Mouse (Mus musculus): Measurements from ENCODE around the gene Myrfl. TPM values are rescaled to one million over a fixed set of nuclear protein-coding genes. Genes with fewer than 3 reads are reported as not detected.

The Myrfl gene
- polyA plus RNA-seq, 1 experiment, result not detected

DNA sequence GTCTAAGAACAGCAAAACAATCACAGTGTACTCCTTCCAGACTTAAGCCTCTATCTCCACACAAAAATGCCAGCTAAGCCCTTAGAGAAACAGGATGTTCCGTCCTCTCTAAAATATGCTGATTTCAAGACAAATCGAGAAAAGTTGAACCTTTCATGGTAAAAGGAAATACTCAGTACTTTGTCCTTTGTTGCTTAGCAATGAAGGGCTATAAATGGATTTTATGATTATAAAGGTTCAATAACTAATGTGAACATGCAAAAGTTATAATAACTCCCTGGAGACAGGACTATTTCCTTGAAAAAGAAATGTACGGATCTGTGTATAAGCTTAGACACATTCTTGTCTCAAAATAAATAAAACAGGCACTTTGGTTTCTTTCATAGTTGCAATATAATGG lies 12.2 kb downstream of the Myrfl start:
- Histone ChIP-seq H3K4me3 (ENCODE audit: insufficient read depth, low read length) (no peak overlapping the region), H3K27ac (ENCODE audit: insufficient read depth, low read depth, low read length) (no peak overlapping the region), H3K4me1 (ENCODE audit: control insufficient read depth, insufficient read depth, low read length) (no peaks in the 10 kb centered on the region)
- TF ChIP-seq CTCF (IDR thresholded peaks at IDR 0.05; ENCODE audit: low read depth, low read length) (no peak), POLR2A (IDR thresholded peaks at IDR 0.05; ENCODE audit: borderline replicate concordance, low read depth, low read length) (no peak)

DNA sequence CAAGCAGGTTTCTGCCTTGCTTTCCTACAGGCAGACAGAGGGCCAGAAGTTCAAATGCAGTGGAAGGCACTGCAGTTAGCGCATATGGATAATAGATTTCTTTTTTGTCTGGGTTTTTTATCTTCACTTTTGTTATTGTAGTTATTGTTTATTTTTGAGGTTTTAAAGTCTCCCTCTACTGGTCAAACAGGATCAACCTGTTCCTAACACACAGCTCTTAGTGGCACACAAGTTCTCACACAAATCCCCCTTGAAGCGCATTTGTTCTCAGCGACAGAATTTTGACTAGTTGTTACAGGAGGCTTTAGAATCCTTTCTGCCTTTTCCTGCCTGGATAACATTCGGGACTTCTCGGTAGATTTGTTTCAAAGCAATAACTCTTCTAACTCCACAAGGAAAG lies 13.2 kb downstream of the Myrfl start:
- Histone ChIP-seq H3K4me1 (ENCODE audit: control insufficient read depth, insufficient read depth, low read length) (no peaks in the 10 kb centered on the region), H3K27ac (ENCODE audit: insufficient read depth, low read depth, low read length) (no peak overlapping the region), H3K4me3 (ENCODE audit: insufficient read depth, low read length) (no peak overlapping the region)
- TF ChIP-seq CTCF (IDR thresholded peaks at IDR 0.05; ENCODE audit: low read depth, low read length) (no peak), POLR2A (IDR thresholded peaks at IDR 0.05; ENCODE audit: borderline replicate concordance, low read depth, low read length) (no peak)

DNA sequence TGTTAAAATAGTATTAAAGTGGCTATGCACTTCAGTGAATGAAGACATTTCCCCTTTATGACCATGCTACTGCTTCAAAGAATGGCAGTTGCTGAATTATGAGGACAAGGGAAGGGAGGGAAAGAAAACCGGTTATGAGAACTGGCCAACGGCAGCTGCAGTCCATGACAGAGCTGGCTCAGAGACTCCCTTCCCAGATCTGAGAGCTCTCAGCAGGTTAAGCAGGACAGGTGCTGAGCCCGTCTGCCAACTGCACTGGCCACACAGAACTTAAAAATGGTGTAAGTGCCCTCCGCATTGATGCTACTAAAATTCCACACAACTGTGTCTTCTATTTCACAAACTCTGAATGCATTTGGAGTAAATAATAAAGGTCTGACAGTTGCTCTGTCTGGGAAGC lies 19.3 kb downstream of the Myrfl start:
- no peaks in the 10 kb centered on the region for H3K4me1 ChIP-seq (ENCODE audit: control insufficient read depth, insufficient read depth, low read length)
- TF ChIP-seq CTCF (IDR thresholded peaks at IDR 0.05; ENCODE audit: low read depth, low read length) (no peak), POLR2A (IDR thresholded peaks at IDR 0.05; ENCODE audit: borderline replicate concordance, low read depth, low read length) (no peak)
- H3K4me3 ChIP-seq (ENCODE audit: insufficient read depth, low read length), result no peak overlapping the region
- no peak overlapping the region for H3K27ac ChIP-seq (ENCODE audit: insufficient read depth, low read depth, low read length)

DNA sequence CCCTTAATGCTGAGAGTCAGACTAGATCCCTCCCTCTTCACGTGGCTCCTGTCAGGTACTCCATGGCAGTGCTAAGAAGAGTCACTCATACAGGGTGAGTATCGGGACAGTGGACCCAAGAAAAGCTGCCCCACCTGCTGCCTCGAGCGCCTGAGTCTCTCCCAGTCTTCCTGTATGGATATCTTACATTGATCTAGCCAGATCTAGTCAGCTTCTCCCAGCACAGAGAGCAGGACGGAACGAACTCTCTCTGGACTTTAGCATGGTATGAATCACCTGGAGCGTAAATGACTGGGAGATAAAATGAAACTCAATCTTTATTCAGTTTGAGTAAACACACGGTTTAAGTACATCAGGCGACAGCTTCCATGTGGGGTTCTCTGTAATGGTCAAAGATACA lies 22.2 kb downstream of the Myrfl start:
- Histone ChIP-seq H3K27ac (ENCODE audit: insufficient read depth, low read depth, low read length) (no peak overlapping the region), H3K4me3 (ENCODE audit: insufficient read depth, low read length) (no peak overlapping the region), H3K4me1 (ENCODE audit: control insufficient read depth, insufficient read depth, low read length) (no peaks in the 10 kb centered on the region)
- TF ChIP-seq POLR2A (IDR thresholded peaks at IDR 0.05; ENCODE audit: borderline replicate concordance, low read depth, low read length), result no peak
- TF ChIP-seq CTCF (IDR thresholded peaks at IDR 0.05; ENCODE audit: low read depth, low read length), result no peak

DNA sequence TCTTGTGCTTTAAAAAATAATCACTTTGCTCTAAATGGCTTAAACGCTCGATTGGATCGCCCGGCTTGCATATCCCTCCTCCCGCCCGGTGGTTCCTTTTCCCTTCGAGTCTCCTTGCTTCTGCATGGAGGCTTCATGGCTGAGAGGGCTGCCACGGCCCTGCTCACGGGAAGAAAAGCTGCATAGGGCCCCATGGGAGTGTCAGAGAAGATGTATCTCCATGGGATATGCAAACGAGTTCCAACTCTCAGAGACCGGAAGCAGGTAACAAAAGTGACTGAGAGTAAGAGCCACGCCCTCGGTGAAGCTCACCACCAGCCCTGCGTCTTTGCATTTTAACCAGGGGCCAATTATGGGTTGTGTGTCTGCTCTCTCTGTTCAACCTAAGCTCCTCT lies 24.7 kb downstream of the Myrfl start:
- Histone ChIP-seq H3K27ac (ENCODE audit: insufficient read depth, low read depth, low read length) (no peak overlapping the region), H3K4me3 (ENCODE audit: insufficient read depth, low read length) (no peak overlapping the region), H3K4me1 (ENCODE audit: control insufficient read depth, insufficient read depth, low read length) (no peaks in the 10 kb centered on the region)
- no peak for TF ChIP-seq CTCF (IDR thresholded peaks at IDR 0.05; ENCODE audit: low read depth, low read length)
- no peak for TF ChIP-seq POLR2A (IDR thresholded peaks at IDR 0.05; ENCODE audit: borderline replicate concordance, low read depth, low read length)

DNA sequence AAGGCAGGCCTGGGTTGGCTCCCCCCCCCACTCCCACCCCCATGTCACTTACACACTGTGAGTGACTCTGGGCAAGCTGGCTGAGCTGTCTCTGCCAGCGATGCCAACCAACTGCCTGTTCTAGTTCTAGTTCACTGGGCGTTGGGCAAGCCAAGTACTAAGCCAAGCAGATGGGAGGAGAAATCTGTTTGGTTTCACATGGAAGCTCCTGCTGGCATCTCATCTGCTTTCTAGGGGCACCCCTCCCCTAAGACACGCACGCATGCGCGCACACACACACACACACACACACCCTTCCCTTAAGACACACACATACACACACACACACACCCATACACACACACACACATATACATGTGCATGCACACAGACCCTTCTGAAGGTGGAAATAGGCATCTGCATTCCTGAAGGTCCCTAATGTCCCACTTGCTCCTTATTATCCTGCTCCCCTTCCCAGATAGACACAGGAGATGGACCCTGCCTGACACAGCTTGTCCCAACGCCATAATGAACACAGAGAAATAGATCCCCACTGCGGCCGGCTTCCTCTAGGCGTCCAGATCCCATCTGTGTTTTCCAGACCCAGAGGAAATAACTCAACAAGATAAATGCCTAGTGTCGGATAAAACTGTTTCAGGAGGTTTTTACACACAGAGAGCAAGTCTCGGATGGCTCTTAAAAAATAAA lies 25.2 kb downstream of the Myrfl start:
- TF ChIP-seq POLR2A (IDR thresholded peaks at IDR 0.05; ENCODE audit: borderline replicate concordance, low read depth, low read length) (no peak), CTCF (IDR thresholded peaks at IDR 0.05; ENCODE audit: low read depth, low read length) (no peak)
- no peaks in the 10 kb centered on the region for H3K4me1 ChIP-seq (ENCODE audit: control insufficient read depth, insufficient read depth, low read length)
- H3K27ac ChIP-seq (ENCODE audit: insufficient read depth, low read depth, low read length), result no peak overlapping the region
- H3K4me3 ChIP-seq (ENCODE audit: insufficient read depth, low read length), result no peak overlapping the region

DNA sequence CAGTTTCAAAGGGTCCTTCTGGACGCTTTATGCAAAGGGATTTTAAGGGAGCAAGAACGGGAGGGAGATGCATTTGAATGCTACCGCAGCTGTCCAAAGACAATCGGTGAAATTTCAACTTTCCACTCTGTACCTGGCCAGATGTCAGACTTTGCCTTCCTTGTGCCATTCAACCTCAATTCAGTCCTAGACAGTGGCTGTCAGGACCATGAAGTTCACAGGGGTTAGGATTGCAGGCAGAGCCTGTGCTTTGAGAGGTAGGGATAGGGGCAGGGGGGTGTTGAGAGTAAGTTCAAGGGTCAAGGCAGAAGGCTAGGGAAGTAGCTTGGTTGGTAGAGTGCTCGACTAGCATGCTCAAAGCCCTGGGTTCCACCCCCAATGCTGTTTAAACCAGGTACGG lies 25.9 kb downstream of the Myrfl start:
- H3K27ac ChIP-seq (ENCODE audit: insufficient read depth, low read depth, low read length), result no peak overlapping the region
- TF ChIP-seq CTCF (IDR thresholded peaks at IDR 0.05; ENCODE audit: low read depth, low read length), result no peak
- TF ChIP-seq POLR2A (IDR thresholded peaks at IDR 0.05; ENCODE audit: borderline replicate concordance, low read depth, low read length), result no peak

DNA sequence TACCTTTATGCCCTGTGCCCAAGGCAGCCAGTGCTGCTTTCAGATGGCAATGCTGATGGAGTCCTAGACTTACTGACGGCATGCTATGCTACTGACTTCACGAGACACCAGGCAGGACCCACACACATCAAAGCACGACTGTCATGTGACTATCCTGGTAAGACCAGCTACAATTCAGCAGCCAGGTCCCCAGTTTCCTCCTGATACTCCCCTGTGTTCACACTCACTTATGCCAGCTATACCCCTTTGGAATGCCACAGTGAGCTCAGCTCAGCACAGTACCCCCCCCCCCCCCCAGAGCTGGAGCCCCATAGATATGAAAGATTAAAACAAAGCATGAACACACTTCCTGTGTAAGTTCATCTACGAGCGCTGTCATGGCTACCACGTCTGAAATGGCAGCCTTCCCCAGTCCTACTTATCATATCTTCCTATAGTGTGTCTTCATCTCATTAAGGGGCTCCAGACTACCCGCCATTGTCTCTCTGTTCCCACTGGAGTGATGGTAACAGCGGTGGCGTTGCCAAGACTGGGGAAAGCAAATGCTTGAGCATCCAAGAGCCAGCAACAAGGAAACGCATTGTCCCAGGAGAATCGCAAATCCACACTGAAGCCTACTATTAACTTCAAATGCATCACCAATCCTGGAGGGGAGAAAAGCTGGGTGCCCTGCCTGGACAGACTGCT lies 43.4 kb downstream of the Myrfl start:
- Histone ChIP-seq H3K4me1 (ENCODE audit: control insufficient read depth, insufficient read depth, low read length) (no peaks in the 10 kb centered on the region), H3K4me3 (ENCODE audit: insufficient read depth, low read length) (no peak overlapping the region), H3K27ac (ENCODE audit: insufficient read depth, low read depth, low read length) (no peak overlapping the region)
- no peak for TF ChIP-seq CTCF (IDR thresholded peaks at IDR 0.05; ENCODE audit: low read depth, low read length)
- no peak for TF ChIP-seq POLR2A (IDR thresholded peaks at IDR 0.05; ENCODE audit: borderline replicate concordance, low read depth, low read length)

More for the DNA sequence above, 25.9 kb downstream of the Myrfl start:
- no peaks in the 10 kb centered on the region for H3K4me1 ChIP-seq (ENCODE audit: control insufficient read depth, insufficient read depth, low read length)
- no peak overlapping the region for H3K4me3 ChIP-seq (ENCODE audit: insufficient read depth, low read length)

DNA sequence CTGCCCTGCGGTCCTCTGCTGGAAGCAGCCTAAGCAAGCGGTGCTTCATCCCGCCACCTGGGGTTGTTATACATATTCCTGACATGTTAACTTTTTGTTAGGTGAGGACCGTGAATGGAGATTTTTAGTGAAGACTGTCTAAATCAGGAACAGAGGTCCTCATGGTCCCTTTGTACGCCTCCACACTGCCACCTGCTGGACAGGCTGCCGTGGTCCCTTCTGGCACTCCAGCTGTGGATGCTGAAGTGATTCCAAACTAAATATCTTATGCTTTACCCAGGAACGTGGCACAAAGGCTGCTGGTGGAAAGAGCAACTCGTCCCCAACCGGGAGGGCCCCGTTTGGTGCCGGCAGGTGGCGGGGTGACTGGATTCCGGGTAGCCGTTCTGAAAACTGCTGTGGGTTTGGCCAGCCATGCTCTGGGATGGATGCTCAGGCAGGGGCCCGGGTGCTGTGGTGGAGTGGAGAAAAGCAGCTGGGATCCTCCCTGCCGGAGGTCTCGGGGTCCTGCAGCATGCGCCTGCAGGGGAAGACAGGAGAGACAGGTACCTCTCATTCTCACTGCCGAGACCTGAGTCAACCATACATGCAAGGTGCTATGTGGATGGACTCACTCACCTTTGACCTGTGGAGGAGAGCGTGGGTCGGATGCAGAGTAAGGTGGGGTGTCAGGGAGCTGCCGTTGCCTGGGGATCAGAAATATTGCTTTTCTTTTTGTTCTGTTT lies 47.8 kb downstream of the Myrfl start:
- no peak for TF ChIP-seq POLR2A (IDR thresholded peaks at IDR 0.05; ENCODE audit: borderline replicate concordance, low read depth, low read length)
- TF ChIP-seq CTCF (IDR thresholded peaks at IDR 0.05; ENCODE audit: low read depth, low read length), result peak; percentile 82
- Histone ChIP-seq H3K27ac (ENCODE audit: insufficient read depth, low read depth, low read length) (no peak overlapping the region), H3K4me3 (ENCODE audit: insufficient read depth, low read length) (no peak overlapping the region), H3K4me1 (ENCODE audit: control insufficient read depth, insufficient read depth, low read length) (no peaks in the 10 kb centered on the region)

DNA sequence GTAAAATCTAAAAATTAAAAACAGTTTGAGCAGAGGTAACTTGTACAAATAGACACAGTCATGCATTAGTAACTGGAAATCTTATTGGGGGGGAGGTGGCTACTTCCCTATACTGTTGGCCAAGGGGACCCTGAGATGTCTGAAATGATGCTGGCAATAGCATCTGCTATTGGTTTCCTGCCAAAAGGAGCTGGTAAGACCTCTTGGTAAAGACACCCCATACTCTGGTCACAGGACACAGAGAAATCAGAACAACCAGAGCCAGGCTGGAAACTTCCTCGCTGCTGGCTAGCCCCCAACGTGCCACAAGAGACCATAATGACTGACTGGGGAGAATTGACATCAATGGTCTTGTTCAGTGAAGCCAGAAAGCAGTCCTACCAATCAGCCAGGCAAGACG lies 55.2 kb downstream of the Myrfl start:
- H3K4me3 ChIP-seq (ENCODE audit: insufficient read depth, low read length), result no peak overlapping the region
- TF ChIP-seq POLR2A (IDR thresholded peaks at IDR 0.05; ENCODE audit: borderline replicate concordance, low read depth, low read length) (no peak), CTCF (IDR thresholded peaks at IDR 0.05; ENCODE audit: low read depth, low read length) (no peak)
- no peak overlapping the region for H3K27ac ChIP-seq (ENCODE audit: insufficient read depth, low read depth, low read length)
- no peaks in the 10 kb centered on the region for H3K4me1 ChIP-seq (ENCODE audit: control insufficient read depth, insufficient read depth, low read length)

Measured in bone marrow macrophage, adult 2 months (primary cell).